Mouse (Mus musculus): ENCODE measurements around the gene Nav1. TPM values are rescaled to one million over a fixed set of nuclear protein-coding genes. Genes with fewer than 3 reads are reported as not detected.
A peak's percentile ranks its signal among the peaks of the same experiment; 100 is the strongest.

The Nav1 gene
- polyA plus RNA-seq, 1 experiment from 2014 or later, result 3.5 TPM

GRCm38 (mm10) chr1:135583678-135584515, 23.2 kb downstream of the Nav1 start:
- DNase-seq (ENCODE audit: low spot score), result no peak

DNA sequence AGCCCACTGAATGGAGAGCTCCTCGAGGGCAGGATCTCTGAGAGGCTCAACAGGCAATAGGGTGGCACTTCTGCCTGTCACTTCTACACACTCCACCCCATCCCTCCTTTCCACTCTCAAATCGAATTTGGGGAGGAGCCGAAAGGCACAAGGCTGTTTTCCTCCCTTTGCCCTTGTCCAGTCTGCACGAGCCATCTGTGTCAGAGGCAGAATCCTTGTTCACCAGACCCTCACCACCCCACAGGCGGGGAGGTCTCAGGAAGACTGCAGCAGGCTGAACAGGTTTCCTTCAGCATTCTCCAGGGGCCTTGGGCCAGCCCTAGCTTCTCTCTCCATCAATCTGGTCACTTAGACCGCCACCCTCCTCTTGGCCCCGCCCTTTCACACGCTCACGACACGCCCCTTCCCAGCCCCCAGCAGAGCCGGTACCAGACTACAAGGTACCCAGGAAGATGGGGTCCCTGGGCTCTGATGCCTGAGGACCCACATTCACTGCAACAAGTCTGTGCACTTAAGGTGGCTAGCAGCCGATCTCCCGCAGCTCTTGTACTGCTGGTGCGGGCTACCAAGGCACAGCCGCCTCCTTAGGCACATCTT, 23.9 kb downstream of the Nav1 start:
- DNase-seq (ENCODE audit: low spot score), result no peak

- DNase-seq (ENCODE audit: low spot score), result no peak
Measured at GRCm38 (mm10) chr1:135581001-135581400, 26.1 kb downstream of the Nav1 start.

DNA sequence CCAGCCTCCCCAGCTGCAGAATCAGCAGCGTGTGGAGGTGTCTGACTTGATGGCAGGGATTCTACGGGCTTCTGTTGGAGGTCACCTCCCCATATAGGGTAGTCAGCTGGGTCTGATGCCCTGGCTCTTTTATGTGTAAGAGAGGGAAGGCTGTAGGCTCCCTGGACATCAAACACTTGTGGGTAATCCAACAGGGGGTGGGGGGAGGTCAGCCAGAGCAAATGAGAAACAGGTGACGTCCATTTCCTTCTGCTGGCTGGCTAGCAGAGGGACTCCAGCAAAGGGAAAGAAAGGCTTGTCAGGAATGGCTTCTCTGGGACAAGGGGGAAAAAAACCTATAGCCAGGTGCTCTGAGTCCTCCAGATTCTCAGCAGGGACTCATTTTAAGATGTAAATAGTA, 28.0 kb downstream of the Nav1 start:
- DNase-seq (ENCODE audit: low spot score), result no peak

DNA sequence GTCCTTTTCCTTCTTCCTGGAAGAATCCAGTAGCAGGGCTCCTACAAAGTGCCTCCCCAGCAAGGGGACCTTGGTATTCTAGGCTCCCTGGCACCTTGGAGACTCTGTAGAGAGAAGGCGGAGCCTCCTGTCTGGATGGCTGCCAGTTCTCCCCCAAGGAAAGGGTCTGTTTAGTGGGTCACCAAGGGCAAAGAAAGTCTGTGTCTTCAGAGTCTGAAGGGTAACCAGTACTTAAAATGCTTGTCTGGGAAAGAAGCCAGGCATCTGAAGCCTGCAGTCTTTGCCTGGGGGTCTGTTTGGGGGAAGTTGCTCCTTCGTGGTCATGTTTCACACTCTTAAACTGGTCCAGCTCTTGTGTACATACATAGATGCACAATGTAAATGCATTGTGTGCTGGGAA, 29.3 kb downstream of the Nav1 start:
- DNase-seq (ENCODE audit: low spot score), result no peak

- no peak for DNase-seq (ENCODE audit: low spot score)
Measured at GRCm38 (mm10) chr1:135575393-135575792, 31.7 kb downstream of the Nav1 start.

- DNase-seq (ENCODE audit: low spot score), result no peak
Measured at GRCm38 (mm10) chr1:135574451-135575208, 32.5 kb downstream of the Nav1 start.

GRCm38 (mm10) chr1:135572139-135572892, 34.8 kb downstream of the Nav1 start:
- DNase-seq (ENCODE audit: low spot score), result no peak

DNA sequence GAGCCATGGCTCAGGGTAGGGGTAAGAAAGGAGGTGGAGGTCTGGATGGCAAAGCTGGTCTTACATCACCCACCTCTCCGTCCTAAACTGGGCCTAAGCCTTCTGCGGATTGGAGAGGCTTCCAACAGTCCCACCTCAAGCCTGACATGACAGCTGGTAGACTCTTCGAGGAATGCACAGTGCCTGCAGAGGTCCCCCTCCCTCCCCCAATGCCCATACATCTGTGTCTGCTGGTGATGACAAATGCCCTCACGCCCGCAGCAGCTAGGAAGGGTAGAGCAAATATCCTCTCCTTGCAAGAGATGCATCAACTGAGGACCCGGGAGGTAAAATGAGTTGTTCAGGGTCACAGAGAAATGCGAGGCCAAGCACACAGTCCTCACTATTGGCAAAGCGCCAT, 39.0 kb downstream of the Nav1 start:
- no peak for DNase-seq (ENCODE audit: low spot score)

DNA sequence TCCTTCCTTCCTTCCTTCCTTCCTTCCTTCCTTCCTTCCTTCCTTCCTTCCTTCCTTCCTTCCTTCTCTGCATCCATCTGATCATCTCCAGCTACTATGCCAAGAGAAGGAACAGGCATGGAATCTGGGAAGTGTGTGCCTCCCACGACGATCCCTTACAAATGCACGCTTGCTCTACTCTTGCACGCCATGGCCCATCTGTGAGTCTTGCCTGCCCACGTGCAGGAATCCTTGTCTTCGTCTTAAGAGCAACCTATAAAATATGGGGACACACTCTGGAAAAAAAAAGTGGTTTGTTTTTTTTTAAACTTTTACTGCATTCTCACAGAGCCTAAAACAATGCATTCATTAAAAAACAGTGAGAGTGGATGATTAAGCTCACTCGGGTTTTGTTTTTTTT, 40.5 kb downstream of the Nav1 start:
- no peak for DNase-seq (ENCODE audit: low spot score)

DNA sequence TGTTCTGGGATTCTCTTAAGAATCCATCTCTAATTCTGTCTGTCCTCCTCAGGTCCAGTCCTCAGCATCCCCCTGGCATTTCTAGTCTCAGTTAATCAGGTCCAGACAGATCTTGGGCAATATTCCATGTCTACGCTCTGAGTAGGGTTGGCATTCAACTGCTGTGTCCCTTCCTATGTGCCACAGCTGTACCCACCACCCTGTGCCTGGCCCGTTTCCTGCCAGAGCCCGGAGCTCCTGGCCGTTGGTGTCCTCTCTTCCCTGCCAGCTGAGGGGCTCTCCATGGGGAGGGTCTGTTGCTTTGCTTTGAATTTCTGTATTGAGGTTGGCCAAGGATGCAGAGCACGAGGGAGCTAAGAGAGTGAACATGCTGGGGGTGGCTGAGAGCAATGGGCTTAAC, 41.3 kb downstream of the Nav1 start:
- DNase-seq (ENCODE audit: low spot score), result no peak

- no peak for DNase-seq (ENCODE audit: low spot score)
Measured at GRCm38 (mm10) chr1:135564660-135565519, 42.2 kb downstream of the Nav1 start.

DNA sequence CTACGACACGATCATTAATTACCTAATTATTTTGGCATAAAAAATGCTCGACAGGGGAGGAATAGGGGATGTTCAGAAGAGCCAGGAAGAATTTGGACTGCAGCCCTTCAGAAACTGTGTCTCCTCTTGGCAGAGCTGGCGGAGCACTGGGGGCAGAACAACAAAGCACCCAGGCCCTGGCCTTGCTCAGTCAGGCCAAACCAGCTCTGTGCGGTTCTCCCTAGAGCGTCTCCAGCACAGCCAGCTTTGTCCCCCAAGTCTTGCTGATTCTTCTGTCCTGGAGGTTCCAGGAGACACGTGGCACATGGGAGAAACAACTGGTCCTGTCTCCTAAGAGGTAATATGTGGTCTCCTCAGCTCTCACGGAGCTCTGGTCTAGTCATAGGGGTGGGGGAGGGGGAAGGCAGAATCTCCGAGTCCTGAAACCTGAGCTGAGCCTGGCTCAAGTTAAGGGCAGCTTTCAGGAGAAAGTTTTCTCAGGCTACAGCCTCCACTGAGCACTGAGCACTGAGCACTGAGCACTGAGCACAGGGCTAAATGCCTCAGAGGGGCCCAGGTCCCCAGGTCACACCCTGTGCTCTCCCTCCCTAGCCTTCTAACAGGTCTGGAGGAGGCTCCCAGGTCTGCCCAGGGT, 43.2 kb downstream of the Nav1 start:
- DNase-seq (ENCODE audit: low spot score), result no peak

- DNase-seq (ENCODE audit: low spot score), result no peak
Measured at GRCm38 (mm10) chr1:135562982-135563650, 44.0 kb downstream of the Nav1 start.

GRCm38 (mm10) chr1:135562115-135562514, 45.0 kb downstream of the Nav1 start:
- DNase-seq (ENCODE audit: low spot score), result no peak

DNA sequence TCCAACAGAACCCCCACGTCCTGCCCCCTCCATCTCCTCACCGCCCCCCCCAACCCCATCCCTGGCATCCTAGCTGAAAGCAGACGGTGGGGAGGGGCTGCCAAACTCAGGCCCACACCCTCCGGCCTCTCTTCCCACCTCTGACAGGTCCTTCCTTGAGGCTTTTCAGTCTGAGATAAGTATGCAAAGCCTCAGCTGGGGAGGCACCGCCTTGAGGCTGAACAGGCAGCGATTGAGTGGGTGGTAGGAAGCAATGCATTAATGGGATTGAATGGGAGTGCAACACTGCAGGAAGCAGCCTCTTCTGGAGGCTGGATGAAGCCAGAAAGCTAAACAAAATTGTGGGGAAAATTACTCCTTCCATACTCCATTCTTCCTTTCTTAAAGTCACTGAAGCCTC, 45.8 kb downstream of the Nav1 start:
- no peak for DNase-seq (ENCODE audit: low spot score)

GRCm38 (mm10) chr1:135557976-135558375, 49.1 kb downstream of the Nav1 start:
- DNase-seq (ENCODE audit: low spot score), result no peak

GRCm38 (mm10) chr1:135555885-135556284, 51.2 kb downstream of the Nav1 start:
- DNase-seq (ENCODE audit: low spot score), result peak; percentile 13

DNA sequence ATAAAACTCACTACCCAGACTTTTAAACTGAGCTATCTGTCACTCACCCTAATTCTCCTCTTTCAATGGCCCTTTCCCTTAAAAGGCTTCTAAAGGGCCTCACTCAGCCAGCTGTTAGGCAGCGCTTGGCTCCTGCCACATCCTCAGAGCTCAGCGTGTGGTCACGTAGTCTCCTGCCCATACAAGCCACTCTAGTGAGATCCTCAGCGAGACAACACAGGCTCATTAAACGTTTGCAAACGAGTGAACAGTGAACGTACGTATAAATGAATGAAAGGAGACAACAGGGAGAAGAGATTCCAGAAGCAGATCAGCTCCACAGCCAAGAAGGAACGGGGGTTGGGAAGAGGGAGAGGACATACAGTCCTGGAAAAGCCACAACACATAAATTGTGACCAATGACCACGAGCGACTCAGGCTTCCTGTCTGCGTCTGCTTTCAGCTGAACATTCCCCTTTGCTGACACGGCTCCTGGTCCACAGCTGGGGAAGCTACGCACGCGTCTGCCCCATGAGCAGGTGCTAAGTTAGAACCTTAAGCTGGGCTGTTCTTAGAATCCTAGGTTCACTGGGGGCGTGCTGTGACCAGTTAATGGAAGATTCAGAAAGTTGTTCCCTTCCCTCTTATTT, 52.3 kb downstream of the Nav1 start:
- DNase-seq (ENCODE audit: low spot score), result peak; percentile 12
